Mouse (Mus musculus) megakaryocyte, embryonic 14.5 days (primary cell): ENCODE data around the gene Klhl24.

Source experiments
- FLI1 ChIP-seq: IDR thresholded peaks from 2 replicates; pipeline ENCODE4 v1.6.1; 2012; ENCODE audit warnings: low read length, inconsistent platforms, mixed read lengths
- GATA1 ChIP-seq: IDR thresholded peaks from 3 replicates; pipeline ENCODE4 v1.6.1; 2012; ENCODE audit warnings: mixed read lengths, low read length, inconsistent platforms, borderline replicate concordance

- TF ChIP-seq GATA1 (no peak), FLI1 (no peak)
Measured at GRCm38 (mm10) chr16:20144568-20144967, 47.2 kb downstream of the Klhl24 start.
